Mouse (Mus musculus): ENCODE data around the gene Scgb2b17. TPM values are rescaled to one million over a fixed set of nuclear protein-coding genes. Genes with fewer than 3 reads are reported as not detected.
"Not testable (repeated sequence)": the region's sequence is repeated elsewhere in the genome, so short reads cannot be mapped to it uniquely, and the experiment has no call there.

Scgb2b17 gene
- not detected for total RNA-seq (2021)
- long read RNA-seq, experiment 1 = 0 reads
- long read RNA-seq, experiment 2 = 0 reads

- not testable (repeated sequence) for DNase-seq
These were observed at the start of gene Scgb2b17 for GRCm38 (mm10) chr7:33056461-33056860. TSS of gene Scgb2b17 (minus strand) at chr7:33056561.

GRCm38 (mm10) chr7:33063149-33063548 is 6.8 kb upstream of the Scgb2b17 start, which contains the start of gene Scgb1b17:
TSS of gene Scgb1b17 (plus strand) at chr7:33063449.
- DNase-seq = not testable (repeated sequence)

Other genes starting within 250 kb of the Scgb2b17 start
- gene Scgb2b15, start 226.9 kb downstream of the Scgb2b17 start, total RNA-seq (2021) = not detected
- not detected for gene Scgb1b15, start 220.0 kb downstream of the Scgb2b17 start, total RNA-seq (2021)
- gene Scgb1b17, start 6.9 kb upstream of the Scgb2b17 start, total RNA-seq (2021) = not detected
- not detected for gene Scgb2b18, start 117.3 kb upstream of the Scgb2b17 start, total RNA-seq (2021)
- gene Scgb1b18, start 129.0 kb upstream of the Scgb2b17 start, total RNA-seq (2021) = not detected
- not detected for gene Scgb2b19, start 223.8 kb upstream of the Scgb2b17 start, total RNA-seq (2021)
- gene Scgb1b19, start 230.7 kb upstream of the Scgb2b17 start, total RNA-seq (2021) = not detected

Measured in heart, adult 18-20 months (tissue).